Mouse (Mus musculus) lung, adult 2 months (tissue): ENCODE measurements around the gene Rab35. TPM values are rescaled to one million over a fixed set of nuclear protein-coding genes. Genes with fewer than 3 reads are reported as not detected.

Experiments
- DNase-seq: peaks from one replicate; pipeline ENCODE4 v3.0.0; 2022
- H3K4me1 ChIP-seq: fragments of 200-500 bp; 2 replicates; pipeline ENCODE4 v1.6.1; 2011; ENCODE audit warnings: low read length; ENCODE audit not compliant: control insufficient read depth, insufficient read depth
- H3K4me3 ChIP-seq: fragments of 200-500 bp; replicated peaks from 2 replicates; pipeline ENCODE3; 2011; ENCODE audit warnings: low read depth, mild to moderate bottlenecking, control low read depth, low read length; ENCODE audit errors: extremely low read depth
- CTCF ChIP-seq: fragments of 200-500 bp; IDR thresholded peaks from 2 replicates; pipeline ENCODE4 v1.5.1; 2011; ENCODE audit warnings: mild to moderate bottlenecking, low read length, control low read depth; ENCODE audit not compliant: insufficient read depth
- POLR2A ChIP-seq: fragments of 200-500 bp; IDR thresholded peaks from 2 replicates; pipeline ENCODE4 v1.6.1; 2011; ENCODE audit warnings: low read depth, mild to moderate bottlenecking, control low read depth, low read length, borderline replicate concordance; ENCODE audit errors: extremely low read depth
- WGBS: fragments of 180-500 bp; shearing (Covaris S2); methylation state at CpG from one replicate; pipeline ENCODE4 v1.1.7; 2018; 5-methylcytosine and 5-hydroxymethylcytosine counted together
- polyA plus RNA-seq: library from polyadenylated mRNA; depleted of rRNA; stranded (reverse); fragments of >200 nt; gene quantifications from 2 replicates; pipeline ENCODE4 v1.2.3, GENCODE M21; 2012; rRNA removed

The Rab35 gene
- polyA plus RNA-seq, 1 experiment: 70.3 TPM

DNA sequence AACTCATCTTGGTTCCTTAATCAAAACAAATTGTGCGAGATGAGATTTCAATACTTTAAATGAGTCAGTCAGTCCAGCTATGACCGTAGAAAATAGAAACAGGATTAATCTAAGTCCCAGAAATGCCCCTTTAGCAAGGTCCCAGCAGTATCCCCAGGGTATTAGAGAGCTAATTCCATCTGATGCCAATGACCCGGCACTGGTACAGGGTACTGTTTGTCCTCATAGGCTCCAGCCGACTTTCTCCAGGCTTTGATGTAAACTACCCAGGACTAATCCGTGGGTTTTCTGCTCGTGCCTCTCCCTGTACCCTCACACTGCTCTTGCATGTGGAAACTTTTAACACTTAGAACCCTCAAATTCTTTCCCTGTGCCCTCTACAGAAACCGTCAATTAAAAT lies 55.0 kb downstream of the Rab35 start:
- Histone ChIP-seq H3K4me1 (no peaks in the 10 kb centered on the region), H3K4me3 (no peak overlapping the region)
- WGBS: 72% methylated on average over 7 of the region's 7 CpGs
- no peak for DNase-seq
- TF ChIP-seq POLR2A (no peak), CTCF (no peak)

DNA sequence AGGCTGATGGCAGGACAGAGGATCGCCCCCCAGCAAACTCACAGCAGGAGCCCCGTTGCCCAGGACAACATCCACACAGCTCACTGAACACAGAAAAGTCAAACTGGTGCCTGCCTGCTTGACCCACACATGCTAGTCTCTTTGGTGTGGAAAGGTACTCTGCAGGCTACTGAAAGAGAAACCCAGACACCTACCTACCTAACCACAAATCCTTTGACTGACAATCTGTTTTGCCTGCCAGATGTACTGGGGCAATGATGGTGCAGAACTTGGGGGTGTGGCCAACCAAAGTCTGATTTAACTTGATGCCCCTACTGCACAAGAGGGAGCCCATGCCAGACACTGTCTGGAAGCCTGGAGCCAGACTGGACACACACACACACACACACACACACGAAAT lies 61.6 kb downstream of the Rab35 start:
- Histone ChIP-seq H3K4me1 (no peaks in the 10 kb centered on the region), H3K4me3 (no peak overlapping the region)
- TF ChIP-seq POLR2A (no peak), CTCF (no peak)
- 50% methylated on average over 3 of the region's 3 CpGs for WGBS
- DNase-seq: no peak

DNA sequence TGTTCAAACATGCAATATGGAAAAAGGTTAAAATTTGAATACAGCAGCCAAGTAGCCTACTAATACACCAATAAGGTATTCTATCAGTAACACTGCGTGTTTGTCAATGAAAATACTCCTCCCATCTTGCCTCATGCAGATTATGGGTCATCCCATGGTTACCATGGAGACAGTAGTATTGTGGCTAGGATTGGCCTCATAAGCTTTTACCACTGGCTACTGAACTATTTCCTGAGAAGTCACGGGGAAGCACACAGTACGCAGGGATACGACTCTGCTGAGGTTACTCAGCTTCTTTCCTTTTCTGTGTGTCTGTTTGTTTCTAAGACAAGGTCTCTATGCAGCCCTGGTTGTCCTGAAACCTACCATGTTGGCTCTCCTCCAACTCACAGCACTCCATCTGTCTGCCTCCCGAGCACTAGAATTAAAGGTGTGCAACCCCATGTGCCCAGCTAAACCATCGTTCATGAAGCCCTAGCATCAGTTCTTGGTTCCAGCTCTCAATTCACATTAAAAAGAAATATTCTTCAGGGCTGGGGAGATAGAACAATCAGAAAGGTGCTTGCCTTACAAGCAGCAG lies 63.6 kb downstream of the Rab35 start:
- H3K4me3 ChIP-seq: no peak overlapping the region
- TF ChIP-seq POLR2A: no peak
- no peak for TF ChIP-seq CTCF
- H3K4me1 ChIP-seq: no peaks in the 10 kb centered on the region
- 64% methylated on average over 6 of the region's 6 CpGs for whole genome bisulfite sequencing
- no peak for DNase-seq

- WGBS: 76% methylated on average over 5 of the region's 5 CpGs
- TF ChIP-seq CTCF (no peak), POLR2A (no peak)
- DNase-seq: no peak
- H3K4me1 ChIP-seq: no peaks in the 10 kb centered on the region
- no peak overlapping the region for H3K4me3 ChIP-seq
Observed at GRCm38 (mm10) chr5:115696811-115697210, 65.1 kb downstream of the Rab35 start.

Other genes starting within 250 kb of the Rab35 start
- 0.91 and 1.9 TPM in 2 replicates for gene Msi1, start 202.3 kb upstream of the Rab35 start, polyA plus RNA-seq
- 38.0 and 46.8 TPM in 2 replicates for gene Pla2g1b, start 165.6 kb upstream of the Rab35 start, polyA plus RNA-seq
- gene Sirt4, start 147.2 kb upstream of the Rab35 start, polyA plus RNA-seq: 36.5 and 38.3 TPM in 2 replicates
- 214 and 226 TPM in 2 replicates for gene Pxn, start 125.2 kb upstream of the Rab35 start, polyA plus RNA-seq
- 1,185 and 1,411 TPM in 2 replicates for gene Rplp0, start 72.4 kb upstream of the Rab35 start, polyA plus RNA-seq
- gene Gcn1l1, start 66.7 kb upstream of the Rab35 start, polyA plus RNA-seq: 36.8 and 52.8 TPM in 2 replicates
- gene Bicdl1, start 99.7 kb downstream of the Rab35 start, polyA plus RNA-seq: 25.9 and 26.2 TPM in 2 replicates
- 3.7 and 4.0 TPM in 2 replicates for gene Cit, start 213.4 kb downstream of the Rab35 start, polyA plus RNA-seq